Mouse (Mus musculus) neutrophil, adult 5-6 weeks (primary cell): ENCODE measurements at regions not wholly inside any gene's neighbourhood (a gene's known extent, or its start where the extent isn't known, plus 50 kb on each side); places are given as distances from the start of the nearest gene placed in this dataset.

Source experiments
- ATAC-seq: fragments of 151-379, 151-347 bp; 2 replicates; pipeline ENCODE4 v1.8.0; 2017; ENCODE audit warnings: mild to moderate bottlenecking, moderate TSS enrichment; ENCODE audit not compliant: insufficient number of reproducible peaks, poor library complexity, low FRiP score, severe bottlenecking; ENCODE audit errors: extremely low read depth

DNA sequence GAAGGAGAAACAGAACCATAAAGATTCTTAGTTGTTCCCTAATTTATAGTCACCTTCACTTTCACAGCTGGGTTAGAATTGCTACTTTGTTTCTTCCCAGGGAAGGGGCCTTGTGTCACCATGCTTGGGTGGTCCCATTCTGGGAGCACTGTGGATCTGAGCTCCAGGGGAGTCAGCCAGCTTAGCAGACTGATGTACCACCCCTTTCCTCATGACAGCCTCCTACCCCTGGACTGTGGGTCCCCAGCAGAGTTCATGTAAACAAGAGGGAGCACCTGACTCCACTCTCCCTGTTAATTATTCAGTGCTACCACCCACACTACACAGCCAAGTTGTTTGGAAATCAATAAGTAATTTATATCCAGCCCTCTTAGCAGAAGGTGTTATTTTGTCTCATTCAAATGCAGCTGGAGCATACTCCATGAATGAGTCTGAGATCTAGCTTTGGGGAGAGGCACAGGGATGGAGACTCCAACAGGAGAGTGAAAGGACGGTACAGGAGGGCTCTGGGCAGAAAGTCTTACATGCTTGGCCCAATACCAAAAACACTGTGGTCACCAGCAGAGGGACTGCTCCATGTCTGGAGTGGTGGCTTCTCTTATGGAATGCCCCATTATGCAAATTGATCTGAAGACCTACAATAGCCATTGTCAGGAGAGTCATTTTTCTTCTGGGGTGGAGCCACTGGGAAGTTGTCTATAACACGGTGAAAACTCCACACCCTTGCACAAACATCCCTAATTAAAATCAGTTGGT lies 51.1 kb upstream of the Dock1 start:
- ATAC-seq: no peak

DNA sequence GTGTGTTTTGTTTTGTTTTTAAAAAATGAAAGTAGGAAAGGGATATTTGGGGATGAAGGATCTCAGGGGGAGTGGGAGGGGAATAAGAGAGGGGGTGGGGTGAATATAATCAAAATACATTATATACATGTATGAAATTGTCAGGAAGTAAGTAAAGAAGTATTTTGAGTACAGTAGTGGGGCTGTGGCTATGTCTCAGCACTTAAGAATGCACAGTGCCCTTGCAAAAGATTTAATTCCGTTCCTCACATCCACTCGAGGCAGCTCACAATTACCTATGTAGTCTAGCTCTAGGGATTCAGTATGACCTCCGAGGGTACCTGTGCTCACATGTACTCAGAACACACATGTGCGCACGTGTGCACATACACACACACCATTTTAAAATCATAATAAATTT lies 50.4 kb upstream of the Dock1 start:
- no peak for ATAC-seq
